Mouse (Mus musculus) liver, embryonic 15.5 days (tissue): ENCODE data around the gene Gm45902. TPM values are rescaled to one million over a fixed set of nuclear protein-coding genes. Genes with fewer than 3 reads are reported as not detected.

Source experiments
- ATAC-seq: fragments of 200-750 bp; cut with Nextera tagmentation; 2 replicates; pipeline ENCODE4 v1.8.0; 2017; ENCODE audit warnings: moderate number of reproducible peaks, mild to moderate bottlenecking, moderate library complexity; ENCODE audit not compliant: insufficient read depth
- H3K27ac ChIP-seq: fragments of 300-500 bp; sonication (generic); replicated peaks from 2 replicates; pipeline ENCODE4 v1.5.1; 2015; ENCODE audit warnings: mild to moderate bottlenecking, inconsistent platforms
- H3K27me3 ChIP-seq: fragments of 300-500 bp; sonication (generic); 2 replicates; pipeline ENCODE4 v1.6.1; 2015; ENCODE audit warnings: mild to moderate bottlenecking, inconsistent platforms
- H3K36me3 ChIP-seq: fragments of 300-500 bp; sonication (generic); replicated peaks from 2 replicates; pipeline ENCODE4 v1.6.1; 2015; ENCODE audit warnings: moderate library complexity, mild to moderate bottlenecking, inconsistent platforms
- H3K4me1 ChIP-seq: fragments of 300-500 bp; sonication (generic); replicated peaks from 2 replicates; pipeline ENCODE4 v1.6.1; 2015; ENCODE audit warnings: inconsistent platforms
- H3K4me2 ChIP-seq: fragments of 300-500 bp; sonication (generic); 2 replicates; pipeline ENCODE4 v1.6.1; 2015; ENCODE audit warnings: moderate library complexity, mild to moderate bottlenecking, inconsistent platforms
- H3K4me3 ChIP-seq: fragments of 300-500 bp; sonication (generic); replicated peaks from 2 replicates; pipeline ENCODE4 v1.5.1; 2015; ENCODE audit warnings: mild to moderate bottlenecking, inconsistent platforms
- H3K9ac ChIP-seq: fragments of 300-500 bp; sonication (generic); 2 replicates; pipeline ENCODE4 v1.6.1; 2015; ENCODE audit warnings: moderate library complexity, mild to moderate bottlenecking, inconsistent platforms
- H3K9me3 ChIP-seq: fragments of 300-500 bp; sonication (generic); replicated peaks from 2 replicates; pipeline ENCODE4 v1.6.1; 2016; ENCODE audit warnings: inconsistent platforms
- WGBS: fragments of 180-500 bp; shearing (Covaris S2); methylation state at CpG from one replicate; pipeline ENCODE4 v1.1.7; 2015; ENCODE audit warnings: mixed read lengths; ENCODE audit not compliant: insufficient replicate concordance; 5-methylcytosine and 5-hydroxymethylcytosine counted together
- polyA plus RNA-seq: library from polyadenylated mRNA; unstranded; fragments of >200 nt; fragmentation: Nextera tagmentation; extraction: Ambion mirVana; gene quantifications from 2 replicates; pipeline ENCODE4 v1.2.1, GENCODE M21; 2015

Gm45902 gene
- polyA plus RNA-seq, 1 experiment from 2014 or later = 1.6 TPM

- Histone ChIP-seq H3K4me2 (no peak overlapping the region), H3K9me3 (no peaks in the 10 kb centered on the region), H3K27ac (no peak overlapping the region), H3K36me3 (peaks cover 54% of the 10 kb centered on the region), H3K27me3 (no peaks in the 10 kb centered on the region), H3K9ac (no peak overlapping the region), H3K4me3 (no peak overlapping the region), H3K4me1 (0 out of 2 replicates have a peak, but pooled peaks cover 6% of the 10 kb centered on the region)
- WGBS = 79% methylated on average over 3 of the region's 3 CpGs
- ATAC-seq = no peak
Measured at GRCm38 (mm10) chr2:3489816-3490215, 22.8 kb downstream of the Gm45902 start.

DNA sequence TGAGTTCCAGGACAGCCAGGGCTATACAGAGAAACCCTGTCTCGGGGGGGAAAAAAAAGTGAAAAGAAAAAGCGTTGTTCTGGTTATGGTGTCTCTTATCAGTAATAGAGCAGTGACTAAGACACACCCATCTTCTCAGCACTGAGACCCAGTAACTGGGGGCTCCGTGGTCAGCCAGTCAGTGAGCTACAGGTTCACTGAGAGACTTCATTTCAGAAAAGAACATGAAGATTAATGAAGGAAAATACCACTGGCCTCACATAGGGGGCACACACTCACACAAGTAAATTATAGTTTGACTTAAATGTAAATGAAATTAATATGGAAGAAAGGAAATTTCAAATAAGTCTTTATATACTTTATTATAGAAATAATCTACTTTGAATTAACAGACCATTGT, 32.4 kb downstream of the Gm45902 start:
- H3K9me3 ChIP-seq = no peaks in the 10 kb centered on the region
- peak; percentile 57; the same call in 1 of the 2 replicates for ATAC-seq
- H3K36me3 ChIP-seq = no peaks in the 10 kb centered on the region
- H3K27ac ChIP-seq = no peak overlapping the region
- no peak overlapping the region for H3K4me3 ChIP-seq
- no peaks in the 10 kb centered on the region for H3K27me3 ChIP-seq
- WGBS = 22% methylated on average over 3 of the region's 3 CpGs
- H3K4me1 ChIP-seq = peaks cover 13% of the 10 kb centered on the region
- no peak overlapping the region for H3K9ac ChIP-seq
- H3K4me2 ChIP-seq = peak overlapping the region; percentile 4; the same call in 1 of the 2 replicates

DNA sequence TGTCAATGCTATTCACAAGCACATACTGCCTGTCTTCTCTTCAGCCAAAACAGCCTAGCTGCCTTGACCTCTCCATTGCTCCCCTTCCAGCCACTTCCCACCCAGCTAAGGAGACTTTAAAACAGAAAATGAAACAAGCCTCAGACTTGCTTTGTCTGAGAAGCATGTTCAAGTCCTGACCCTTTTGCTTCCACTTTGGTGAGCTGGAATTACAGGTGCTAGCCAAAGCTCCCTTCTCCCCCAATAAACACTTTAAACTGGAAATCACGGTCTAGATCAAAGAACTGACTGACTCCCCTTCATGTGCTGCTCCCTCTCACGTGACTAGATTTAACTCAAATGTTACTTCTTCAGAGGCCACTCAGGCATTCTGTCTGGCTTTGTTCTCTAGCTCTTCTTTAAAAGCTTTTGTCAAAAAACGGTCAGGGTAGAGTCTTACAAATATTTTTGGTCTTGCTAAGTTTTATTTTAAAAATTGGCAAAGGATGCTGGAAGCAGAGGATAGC, 36.8 kb downstream of the Gm45902 start:
- Histone ChIP-seq H3K36me3 (peaks cover 5% of the 10 kb centered on the region), H3K4me1 (peaks cover 25% of the 10 kb centered on the region), H3K27me3 (no peaks in the 10 kb centered on the region), H3K9ac (peak overlapping the region; percentile 94; the same call in 1 of the 2 replicates), H3K27ac (peak overlapping the region; percentile 80), H3K4me3 (peak overlapping the region; percentile 100), H3K9me3 (no peaks in the 10 kb centered on the region), H3K4me2 (peak overlapping the region; percentile 89)
- WGBS = 63% methylated on average over 3 of the region's 3 CpGs
- ATAC-seq = no peak

DNA sequence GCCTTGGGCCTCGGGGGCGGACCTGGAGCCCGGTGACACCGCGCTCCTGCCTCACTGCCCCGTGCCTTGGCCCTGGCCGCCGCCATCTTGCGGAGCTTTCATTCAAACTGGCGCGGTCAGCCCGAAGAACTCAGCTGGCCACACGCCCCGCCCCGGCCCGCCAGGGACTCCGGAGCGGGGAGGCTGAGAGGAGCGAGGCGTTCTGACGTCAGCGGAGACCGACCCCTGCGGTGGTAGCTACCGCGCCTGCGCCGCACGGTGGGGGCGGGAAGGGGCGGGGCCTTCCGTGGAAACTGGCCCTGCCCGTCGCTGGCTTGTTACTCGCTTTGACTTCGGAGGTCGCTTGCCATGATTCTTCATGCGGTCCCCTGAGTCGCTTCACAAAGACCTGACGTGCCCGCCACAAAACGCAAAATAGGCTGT, 37.7 kb downstream of the Gm45902 start, which contains the start of gene Suv39h2:
Suv39h2 (minus strand) TSS at position 171 of the 423 bp plus-strand sequence.
- Histone ChIP-seq H3K27me3 (no peaks in the 10 kb centered on the region), H3K9me3 (no peaks in the 10 kb centered on the region), H3K27ac (peak within 1 kb of the TSS; percentile 93), H3K9ac (peak within 1 kb of the TSS; percentile 94), H3K36me3 (peaks cover 12% of the 10 kb centered on the region), H3K4me3 (peak within 1 kb of the TSS; percentile 100), H3K4me1 (peaks cover 21% of the 10 kb centered on the region), H3K4me2 (peak within 1 kb of the TSS; percentile 89)
- peak; percentile 97 for ATAC-seq
- WGBS = under 1% methylated on average over 42 of the region's 42 CpGs

- H3K27ac ChIP-seq = peak overlapping the region; percentile 93
- peak; percentile 66 for ATAC-seq
- WGBS = under 1% methylated on average over 46 of the region's 46 CpGs
Measured at GRCm38 (mm10) chr2:3474361-3474805, 38.2 kb downstream of the Gm45902 start.

DNA sequence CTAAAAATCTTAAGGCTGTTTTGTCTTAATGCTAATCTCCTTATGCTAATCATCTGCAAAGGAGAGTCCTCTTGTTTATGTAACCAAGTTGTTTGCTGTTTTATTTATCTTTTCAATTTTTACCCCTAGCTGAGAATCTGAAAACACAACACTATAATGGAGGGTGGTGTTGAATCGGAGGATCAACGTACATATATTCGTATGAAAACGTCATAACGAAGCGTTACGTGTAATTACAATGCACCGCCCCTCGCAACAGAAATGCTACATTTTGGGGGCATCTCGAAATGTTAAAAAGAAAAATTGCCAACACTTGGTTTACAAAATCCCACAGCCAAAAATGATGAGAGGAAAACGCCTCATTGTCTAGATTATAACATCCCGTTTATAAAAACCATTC, 38.7 kb downstream of the Gm45902 start:
- H3K4me1 ChIP-seq = peaks cover 20% of the 10 kb centered on the region
- H3K27ac ChIP-seq = peak overlapping the region; percentile 93
- ATAC-seq = no peak
- H3K9me3 ChIP-seq = no peaks in the 10 kb centered on the region
- H3K9ac ChIP-seq = peak overlapping the region; percentile 94
- H3K36me3 ChIP-seq = peaks cover 21% of the 10 kb centered on the region
- H3K4me2 ChIP-seq = peak overlapping the region; percentile 89
- H3K27me3 ChIP-seq = no peaks in the 10 kb centered on the region
- WGBS = under 1% methylated on average over 12 of the region's 12 CpGs
- peak overlapping the region; percentile 100 for H3K4me3 ChIP-seq

More at GRCm38 (mm10) chr2:3474361-3474805, 38.2 kb downstream of the Gm45902 start:
- Histone ChIP-seq H3K9ac (peak overlapping the region; percentile 94), H3K9me3 (no peaks in the 10 kb centered on the region), H3K36me3 (peaks cover 17% of the 10 kb centered on the region), H3K4me2 (peak overlapping the region; percentile 89), H3K4me3 (peak overlapping the region; percentile 100), H3K27me3 (no peaks in the 10 kb centered on the region), H3K4me1 (peaks cover 20% of the 10 kb centered on the region)

DNA sequence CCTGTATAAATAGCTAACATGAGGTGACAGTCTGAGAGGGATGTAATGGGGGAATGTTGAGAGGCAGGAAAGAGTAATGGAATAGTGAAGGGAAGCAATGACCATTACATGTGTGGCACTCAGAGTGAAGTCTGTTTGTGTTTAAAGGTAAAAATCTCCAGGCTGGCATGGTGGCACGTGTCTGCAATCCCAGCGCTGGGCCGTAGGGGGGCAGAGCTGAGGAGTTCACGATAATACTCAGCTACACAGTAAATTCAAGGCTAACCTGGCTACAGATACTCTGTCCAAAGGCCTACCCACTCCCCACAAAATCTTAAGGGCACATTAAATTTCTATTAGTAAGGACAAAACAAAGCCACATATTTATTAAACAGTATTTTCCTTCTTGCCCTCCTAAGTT, 56.0 kb downstream of the Gm45902 start:
- 82% methylated on average over 4 of the region's 4 CpGs for WGBS
- no peak overlapping the region for H3K9ac ChIP-seq
- no peaks in the 10 kb centered on the region for H3K27me3 ChIP-seq
- H3K4me3 ChIP-seq = no peak overlapping the region
- H3K4me2 ChIP-seq = no peak overlapping the region
- H3K27ac ChIP-seq = no peak overlapping the region
- H3K36me3 ChIP-seq = peaks cover 72% of the 10 kb centered on the region
- no peak for ATAC-seq
- H3K9me3 ChIP-seq = no peaks in the 10 kb centered on the region
- no peaks in the 10 kb centered on the region for H3K4me1 ChIP-seq

Other genes starting within 250 kb of the Gm45902 start
- 13.2 and 14.2 TPM in 2 replicates for gene Nmt2, start 228.6 kb downstream of the Gm45902 start, polyA plus RNA-seq
- gene Rpp38, start 180.1 kb downstream of the Gm45902 start, polyA plus RNA-seq = 6.7 and 7.2 TPM in 2 replicates
- 0.32 and 0.66 TPM in 2 replicates for gene Acbd7, start 176.6 kb downstream of the Gm45902 start, polyA plus RNA-seq
- gene Olah, start 115.6 kb downstream of the Gm45902 start, polyA plus RNA-seq = not detected in 2 replicates
- 0.26 TPM in 1 of 2 replicates, not detected in the other for gene Meig1, start 90.1 kb downstream of the Gm45902 start, polyA plus RNA-seq
- 4.3 and 4.9 TPM in 2 replicates for gene Dclre1c, start 88.7 kb downstream of the Gm45902 start, polyA plus RNA-seq
- 5.0 and 5.8 TPM in 2 replicates for gene Suv39h2, start 37.8 kb downstream of the Gm45902 start, polyA plus RNA-seq
- gene Hspa14, start within 50 bp of the Gm45902 start, polyA plus RNA-seq = 65.2 and 66.0 TPM in 2 replicates
- gene Cdnf, start 240 bp upstream of the Gm45902 start, polyA plus RNA-seq = 0.08 and 0.15 TPM in 2 replicates
- 18.3 and 20.1 TPM in 2 replicates for gene Fam107b, start 57.7 kb upstream of the Gm45902 start, polyA plus RNA-seq